Mouse (Mus musculus): ENCODE measurements at regions not wholly inside any gene's neighbourhood (a gene's known extent, or its start where the extent isn't known, plus 50 kb on each side); places are given as distances from the start of the nearest gene placed in this dataset.
"Not testable (repeated sequence)": the region's sequence is repeated elsewhere in the genome, so short reads cannot be mapped to it uniquely, and the experiment has no call there.

DNA sequence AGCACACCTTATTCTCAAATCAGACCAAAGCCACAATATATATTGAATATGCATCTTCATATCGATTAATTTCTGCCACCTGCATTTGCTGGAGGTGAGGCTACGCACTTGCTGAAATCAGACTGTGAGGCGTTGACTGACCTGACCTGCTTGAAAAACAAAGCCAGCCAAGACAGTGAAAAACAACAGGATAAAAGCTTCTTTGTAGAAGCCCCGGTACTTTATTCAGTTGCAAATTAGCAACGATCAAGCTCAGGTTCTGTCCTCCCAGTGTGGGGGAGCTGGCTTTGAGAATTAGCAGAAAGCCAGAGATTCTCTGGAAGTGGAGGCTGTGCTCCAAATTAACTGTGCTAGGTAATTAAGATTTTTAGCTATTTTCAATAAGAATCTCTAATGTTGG, 100.6 kb downstream of the Vmn2r79 start:
- no peak for DNase-seq

GRCm38 (mm10) chr7:87099611-87100010, 103.7 kb downstream of the Vmn2r79 start:
- not testable (repeated sequence) for DNase-seq

GRCm38 (mm10) chr7:87100377-87100776, 104.5 kb downstream of the Vmn2r79 start:
- DNase-seq: not testable (repeated sequence)

DNA sequence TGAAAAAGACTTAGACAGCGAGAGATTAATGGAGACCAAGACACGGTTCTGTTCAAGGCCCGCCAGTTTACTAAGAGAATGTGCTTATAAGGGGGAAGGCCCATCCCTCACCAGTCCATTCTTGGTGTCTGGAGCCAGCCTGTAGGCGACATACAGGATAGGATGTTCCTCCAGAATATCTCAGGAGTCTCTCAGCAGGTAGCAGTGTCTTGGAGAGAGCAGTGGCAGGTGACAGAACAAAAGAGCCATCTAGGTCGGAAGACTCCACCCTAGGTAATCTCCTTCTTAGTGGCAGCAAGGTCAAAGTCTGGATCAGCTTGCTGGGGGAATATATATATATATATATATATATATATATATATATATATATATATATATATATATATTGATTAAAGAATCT, 105.4 kb downstream of the Vmn2r79 start:
- not testable (repeated sequence) for DNase-seq

DNA sequence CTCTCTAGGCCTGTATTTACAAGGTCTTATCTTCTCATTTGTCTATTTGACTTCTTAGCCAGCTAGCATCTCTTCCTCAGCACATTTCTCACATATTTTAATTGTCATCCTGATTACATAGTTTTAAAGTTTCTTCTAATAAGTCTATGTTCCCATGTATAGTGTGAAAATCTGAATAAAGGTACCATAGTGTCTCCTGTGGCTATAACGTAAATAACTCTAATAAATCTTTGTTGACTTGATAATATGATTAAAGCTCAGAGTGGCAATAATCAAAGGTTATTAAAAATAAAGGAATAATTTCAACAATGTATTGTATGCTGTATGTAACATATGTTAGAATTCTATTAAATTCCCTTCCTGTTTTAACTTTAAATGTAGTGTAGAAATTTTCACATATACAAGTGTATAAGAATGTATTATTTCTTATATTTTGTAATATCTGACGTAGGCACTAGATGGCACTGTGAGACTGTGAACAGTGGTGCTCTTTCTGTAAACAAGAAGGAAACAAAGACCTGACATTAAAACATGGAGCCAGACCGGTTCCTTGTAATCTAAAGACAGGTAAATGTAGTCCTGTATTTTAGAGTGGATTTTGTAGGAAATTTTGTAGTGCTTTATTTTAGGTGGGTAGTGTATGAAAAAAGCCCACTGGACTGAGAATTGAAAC, 114.5 kb downstream of the Vmn2r79 start:
- DNase-seq: peak in 1 of 2 experiments; percentile 21

GRCm38 (mm10) chr7:87110985-87111372, 115.1 kb downstream of the Vmn2r79 start:
- DNase-seq: no peak

GRCm38 (mm10) chr7:87113654-87114053, 117.7 kb downstream of the Vmn2r79 start:
- DNase-seq: peak in 1 of 2 experiments; percentile 74

DNA sequence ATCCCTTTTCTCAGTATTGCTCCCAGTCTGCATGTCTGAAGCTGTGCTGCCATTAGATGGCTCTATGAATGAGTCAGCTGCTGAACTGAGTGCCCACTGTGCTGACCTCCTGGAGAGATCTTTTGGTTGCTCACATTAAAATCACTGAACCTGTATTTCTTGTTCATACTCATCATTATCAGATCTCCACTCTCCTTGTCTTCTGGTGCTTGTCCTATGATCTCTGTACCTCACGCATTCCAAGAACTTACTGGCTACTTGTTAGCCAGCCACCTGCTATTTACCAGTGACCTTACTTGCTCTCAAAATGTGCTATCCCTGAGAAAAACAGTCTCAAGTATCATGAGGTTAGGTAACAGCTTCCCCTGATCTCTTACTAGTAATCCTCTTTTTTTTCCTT, 123.4 kb upstream of the Nox4 start:
- peak; percentile 7 to 59 for DNase-seq

DNA sequence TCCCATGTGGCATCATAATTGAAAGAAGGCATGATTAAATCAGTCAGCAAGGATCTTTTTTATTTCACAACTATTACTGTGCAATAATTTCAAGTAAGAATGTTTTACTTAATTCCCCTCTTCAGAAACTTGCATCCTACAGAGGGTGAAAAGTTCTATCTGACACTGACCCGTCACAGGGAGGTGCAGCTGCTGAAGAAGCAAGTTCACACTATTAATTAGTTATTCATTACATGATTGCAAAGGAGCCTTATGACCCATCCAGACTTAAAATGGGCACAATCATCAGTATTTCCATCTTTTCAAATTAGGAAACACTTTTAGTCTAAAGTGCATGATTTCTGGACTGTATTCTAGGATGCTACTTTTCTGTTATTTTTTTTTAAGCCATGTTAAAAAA, 100.0 kb upstream of the Nox4 start:
- peak; percentile 29 to 64 for DNase-seq

DNA sequence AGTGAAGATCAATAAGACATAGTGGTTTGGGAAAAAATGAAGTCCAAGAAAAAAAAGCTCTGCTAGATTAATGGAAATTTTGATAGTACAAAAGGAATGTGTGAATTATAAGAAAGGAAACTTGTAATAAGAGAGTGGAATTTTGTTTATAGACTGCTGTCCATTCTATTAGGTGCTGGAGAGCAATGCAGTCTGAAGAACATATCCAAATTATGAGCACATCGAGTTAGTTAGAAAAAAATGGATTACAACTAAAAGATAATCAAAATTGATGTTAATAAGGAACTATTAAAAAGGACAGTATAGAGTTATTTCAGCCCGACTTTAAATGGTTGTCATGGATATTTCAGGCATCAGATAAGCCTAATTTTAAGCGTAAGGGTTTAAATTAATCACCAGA, 98.2 kb upstream of the Nox4 start:
- no peak for DNase-seq

GRCm38 (mm10) chr7:87148681-87149080, 97.2 kb upstream of the Nox4 start:
- no peak for DNase-seq

DNA sequence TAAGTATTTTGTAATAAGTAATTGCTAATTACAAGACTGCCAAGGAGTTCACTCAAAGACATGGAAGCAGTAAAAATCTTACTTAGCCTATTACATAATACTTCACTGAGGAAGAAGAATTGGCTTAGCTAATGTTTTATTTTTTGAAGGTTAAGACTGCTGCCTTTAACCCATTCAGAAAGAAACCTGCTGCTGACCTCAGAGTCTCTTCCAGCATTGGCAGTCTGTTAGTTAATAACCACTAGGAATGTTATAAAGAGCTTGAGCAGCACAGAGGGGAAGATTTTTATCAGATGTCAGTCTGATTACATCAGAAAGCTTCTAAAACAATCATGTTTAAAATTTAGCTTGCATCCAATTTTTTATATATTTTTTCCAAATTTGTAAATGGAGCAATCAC, 94.9 kb upstream of the Nox4 start:
- DNase-seq: peak in 1 of 2 experiments; percentile 5

DNA sequence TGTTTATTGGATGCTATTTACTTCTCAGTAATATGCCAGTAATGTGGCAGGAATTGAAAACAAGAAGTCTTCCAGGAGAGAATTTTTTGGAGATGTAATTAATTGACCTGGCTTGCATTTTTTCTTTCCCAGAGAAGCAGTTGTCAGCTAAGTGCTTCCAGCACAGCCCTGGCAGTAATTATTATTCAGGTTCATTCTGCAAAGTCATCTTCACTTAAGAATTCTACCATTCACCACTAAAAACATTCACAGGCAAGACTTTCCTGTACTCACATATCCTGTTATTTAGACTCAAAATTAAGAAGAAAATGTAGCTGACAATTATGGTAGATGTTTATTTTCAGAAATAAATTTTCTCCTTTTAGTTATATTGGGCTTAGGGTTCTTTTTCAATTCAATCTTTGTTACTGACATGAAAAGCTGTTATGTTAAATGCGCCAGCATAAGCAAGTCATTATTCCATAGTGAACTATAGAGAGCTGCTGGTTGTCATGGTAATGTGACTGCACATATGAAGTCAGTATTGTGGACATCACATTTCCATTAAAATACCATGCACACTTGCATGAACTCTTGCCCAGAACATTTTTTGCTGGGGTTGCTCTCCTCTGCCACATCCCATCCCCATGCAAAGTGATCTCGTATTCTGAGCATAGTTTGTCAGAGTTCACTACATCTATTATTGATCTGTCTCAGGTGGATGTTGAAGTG, 59.3 kb upstream of the Nox4 start:
- no peak for DNase-seq

GRCm38 (mm10) chr7:87195647-87196046, 50.2 kb upstream of the Nox4 start:
- DNase-seq: no peak
